Mouse (Mus musculus): Measurements from ENCODE around the gene Cux1.

The Cux1 gene

GRCm38 (mm10) chr5:136535976-136536725 lies 31.1 kb downstream of the Cux1 start:
- DNase-seq = no peak

- DNase-seq = no peak
Measured at GRCm38 (mm10) chr5:136535204-136535603, 32.1 kb downstream of the Cux1 start.

- DNase-seq = no peak
Measured at GRCm38 (mm10) chr5:136533371-136534276, 33.7 kb downstream of the Cux1 start.

GRCm38 (mm10) chr5:136531674-136532365 lies 35.5 kb downstream of the Cux1 start:
- no peak for DNase-seq

- no peak for DNase-seq
Measured at GRCm38 (mm10) chr5:136530931-136531330, 36.4 kb downstream of the Cux1 start.

- DNase-seq = no peak
Measured at GRCm38 (mm10) chr5:136529165-136529564, 38.1 kb downstream of the Cux1 start.

- DNase-seq = no peak
Measured at GRCm38 (mm10) chr5:136527871-136528270, 39.4 kb downstream of the Cux1 start.

- DNase-seq = no peak
Measured at GRCm38 (mm10) chr5:136526545-136526909, 40.8 kb downstream of the Cux1 start.

- DNase-seq = no peak
Measured at GRCm38 (mm10) chr5:136525896-136526544, 41.3 kb downstream of the Cux1 start.

- no peak for DNase-seq
Measured at GRCm38 (mm10) chr5:136522843-136523463, 44.3 kb downstream of the Cux1 start.

GRCm38 (mm10) chr5:136521656-136522055 lies 45.6 kb downstream of the Cux1 start:
- DNase-seq = peak; percentile 19 to 25

- DNase-seq = no peak
Measured at GRCm38 (mm10) chr5:136518648-136519437, 48.4 kb downstream of the Cux1 start.

- no peak for DNase-seq
Measured at GRCm38 (mm10) chr5:136517510-136517909, 49.8 kb downstream of the Cux1 start.

- no peak for DNase-seq
Measured at GRCm38 (mm10) chr5:136516593-136516992, 50.7 kb downstream of the Cux1 start.

- DNase-seq = no peak
Measured at GRCm38 (mm10) chr5:136514049-136514677, 53.1 kb downstream of the Cux1 start.

- no peak for DNase-seq
Measured at GRCm38 (mm10) chr5:136512103-136512674, 55.1 kb downstream of the Cux1 start.

- no peak for DNase-seq
Measured at GRCm38 (mm10) chr5:136511378-136511777, 55.9 kb downstream of the Cux1 start.

- no peak for DNase-seq
Measured at GRCm38 (mm10) chr5:136510609-136511008, 56.7 kb downstream of the Cux1 start.

- DNase-seq = no peak
Measured at GRCm38 (mm10) chr5:136507629-136508028, 59.7 kb downstream of the Cux1 start.

GRCm38 (mm10) chr5:136506262-136506661 lies 61.0 kb downstream of the Cux1 start:
- no peak for DNase-seq
